Mouse (Mus musculus): ENCODE measurements around the gene Fbn1.

The Fbn1 gene

DNA sequence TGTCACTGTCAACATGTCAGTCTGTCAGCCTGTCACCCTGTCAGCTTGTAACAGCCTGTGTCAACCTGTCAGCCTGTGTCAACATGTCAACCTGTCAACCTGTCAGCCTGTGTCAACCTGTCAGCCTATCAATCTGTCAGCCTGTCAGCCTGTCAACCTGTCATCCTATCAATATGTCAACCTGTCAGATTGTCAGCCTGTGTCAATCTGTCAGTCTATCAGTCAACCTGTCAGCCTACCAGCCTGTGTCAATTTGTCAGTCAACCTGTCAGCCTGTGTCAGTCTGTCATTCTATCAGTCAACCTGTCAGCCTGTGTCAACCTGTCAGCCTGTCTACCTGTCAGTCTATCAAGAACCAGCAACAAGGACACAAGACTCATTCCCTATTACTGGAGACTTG lies 6.3 kb downstream of the Fbn1 start:
- DNase-seq (ENCODE audit: low read depth, low spot score): no peak

DNA sequence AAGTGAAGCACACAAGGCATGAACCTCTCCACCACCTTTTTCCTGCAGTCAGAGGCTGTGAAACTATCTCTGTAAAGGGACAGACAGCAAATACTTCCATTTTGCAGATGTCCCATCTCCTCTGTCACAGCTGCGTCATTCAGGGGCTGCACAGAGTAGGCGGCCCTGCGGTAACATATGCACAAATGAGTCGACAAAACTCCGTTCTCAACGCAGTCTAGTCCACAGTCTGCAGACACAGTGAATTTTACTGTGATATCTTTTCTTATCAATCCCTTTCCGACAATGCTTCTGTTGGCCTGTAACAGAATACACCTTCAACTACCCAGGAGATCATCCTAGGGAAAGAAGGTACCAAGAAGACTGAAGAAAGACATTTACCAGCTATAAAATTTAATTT lies 9.6 kb downstream of the Fbn1 start:
- DNase-seq (ENCODE audit: low read depth, low spot score): no peak

DNA sequence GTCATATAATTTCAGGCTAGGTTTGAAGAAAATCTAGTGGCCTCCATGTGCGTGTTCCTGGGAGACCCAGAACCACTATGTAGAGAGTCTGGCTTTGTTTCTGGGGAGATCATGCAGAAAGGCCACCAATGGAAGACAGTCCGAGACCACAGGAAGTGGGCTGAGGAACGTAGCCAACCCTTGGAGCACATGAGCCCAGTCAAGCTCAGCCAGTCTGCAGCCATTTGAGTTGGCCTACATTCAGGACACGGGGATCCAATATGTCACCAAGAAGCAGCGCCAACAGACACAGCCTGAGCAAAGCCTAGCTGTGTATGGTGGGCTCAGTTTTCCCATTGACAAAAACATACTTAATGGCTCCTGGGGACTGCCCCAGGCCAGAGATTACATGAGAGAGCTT lies 11.1 kb downstream of the Fbn1 start:
- DNase-seq (ENCODE audit: low read depth, low spot score): no peak

DNA sequence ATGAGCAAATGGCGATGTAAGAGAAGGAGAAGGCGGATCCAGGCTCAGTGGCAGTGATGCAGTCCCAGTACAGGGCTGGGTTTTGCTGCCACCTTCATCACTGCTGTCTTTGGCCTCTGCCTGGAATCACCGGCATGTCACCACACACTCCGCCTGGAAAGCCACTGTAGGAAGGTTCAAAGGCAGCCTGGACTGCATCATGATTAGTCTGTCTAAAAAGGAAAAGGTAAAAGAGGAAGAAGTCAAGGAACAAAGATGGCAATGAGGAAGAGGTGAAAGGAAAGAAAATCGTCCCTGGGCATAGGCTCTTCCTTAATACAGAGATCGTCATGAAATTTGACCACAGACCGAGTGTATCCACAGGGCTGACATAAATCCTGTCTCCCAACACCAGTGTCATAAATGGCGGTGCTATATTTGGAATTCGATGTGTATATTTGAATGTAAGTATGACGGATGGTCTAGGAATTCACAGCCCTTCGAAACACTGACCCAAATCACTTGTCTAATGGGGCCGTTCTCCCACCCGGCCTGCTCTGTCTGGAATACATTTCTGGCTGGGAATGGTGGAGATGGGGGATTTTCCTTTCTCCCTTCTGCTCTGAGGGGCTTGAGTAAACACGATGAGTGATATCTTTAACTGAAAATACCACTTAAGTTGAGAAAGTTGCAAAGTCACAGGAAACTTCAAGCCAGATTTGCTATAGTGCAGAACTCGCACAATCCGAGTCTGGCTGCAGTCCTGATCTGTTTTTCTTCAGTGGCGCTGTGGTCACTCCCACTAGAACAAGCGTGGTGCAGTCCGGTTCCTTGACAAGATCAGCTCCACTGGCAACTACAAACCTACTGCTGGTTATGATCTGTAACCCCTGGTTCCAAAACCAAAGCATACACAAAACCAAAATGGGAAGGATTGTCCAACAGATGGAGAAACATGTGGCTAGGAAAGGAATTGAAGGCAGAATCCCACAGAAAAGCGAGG lies 12.7 kb downstream of the Fbn1 start:
- DNase-seq (ENCODE audit: low read depth, low spot score): no peak

DNA sequence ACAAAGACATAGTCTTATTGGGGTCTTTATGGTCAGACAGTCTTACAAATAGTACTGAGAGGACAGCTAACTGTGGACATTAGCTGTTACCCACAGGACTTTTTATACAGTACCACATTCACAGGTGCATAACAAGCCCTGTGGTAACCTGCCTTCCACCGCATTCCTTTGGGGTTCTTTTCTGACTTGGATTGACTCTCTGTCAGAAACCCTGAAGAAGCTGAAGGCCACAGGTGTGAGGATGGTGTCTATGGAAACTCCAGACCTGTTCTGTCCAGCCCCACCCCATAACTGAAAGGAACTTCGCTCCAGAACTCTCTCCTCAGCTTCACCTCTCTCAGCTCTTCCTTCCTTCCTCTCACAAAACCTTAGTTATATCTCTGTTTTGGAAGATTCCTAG lies 13.5 kb downstream of the Fbn1 start:
- no peak for DNase-seq (ENCODE audit: low read depth, low spot score)

DNA sequence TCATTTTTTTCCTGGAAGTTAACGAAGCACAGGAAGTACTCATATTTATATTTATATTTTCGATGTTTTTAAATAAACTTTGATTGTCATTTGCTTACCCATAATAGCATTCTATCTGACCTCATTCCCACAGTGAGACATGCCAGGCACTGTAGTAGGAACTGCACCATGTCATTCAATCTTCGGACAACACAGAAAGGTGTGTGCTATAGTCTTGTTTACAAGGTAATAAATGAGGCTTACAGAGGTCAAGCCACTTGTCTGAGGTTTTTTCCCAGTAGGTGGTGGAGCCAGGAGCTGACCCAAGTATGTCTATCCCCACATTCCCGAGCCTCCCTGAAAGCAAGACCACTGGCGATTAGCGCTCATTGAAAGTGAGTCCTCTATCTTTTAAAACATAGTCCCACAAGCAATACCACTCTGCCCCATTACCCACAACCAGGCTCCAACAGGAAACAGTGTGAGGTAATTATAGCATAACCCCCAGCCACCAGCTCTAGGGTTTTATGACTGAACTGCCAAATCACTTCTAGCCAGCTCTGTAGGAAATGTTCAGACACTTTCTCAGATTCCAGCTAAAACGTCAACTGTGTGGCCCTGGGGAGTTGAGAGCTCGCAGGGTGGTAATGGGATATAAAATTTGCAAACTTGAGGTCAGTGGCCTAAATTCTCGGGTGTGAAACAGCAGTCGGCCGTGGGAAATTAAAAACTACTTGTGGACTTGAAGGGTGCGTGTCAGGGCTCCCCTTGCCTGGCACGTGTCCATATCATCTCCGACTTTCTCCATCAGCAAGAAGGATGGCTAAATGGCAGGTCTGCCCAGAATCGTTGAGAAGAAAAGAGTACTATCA lies 15.5 kb downstream of the Fbn1 start:
- DNase-seq (ENCODE audit: low read depth, low spot score): no peak

DNA sequence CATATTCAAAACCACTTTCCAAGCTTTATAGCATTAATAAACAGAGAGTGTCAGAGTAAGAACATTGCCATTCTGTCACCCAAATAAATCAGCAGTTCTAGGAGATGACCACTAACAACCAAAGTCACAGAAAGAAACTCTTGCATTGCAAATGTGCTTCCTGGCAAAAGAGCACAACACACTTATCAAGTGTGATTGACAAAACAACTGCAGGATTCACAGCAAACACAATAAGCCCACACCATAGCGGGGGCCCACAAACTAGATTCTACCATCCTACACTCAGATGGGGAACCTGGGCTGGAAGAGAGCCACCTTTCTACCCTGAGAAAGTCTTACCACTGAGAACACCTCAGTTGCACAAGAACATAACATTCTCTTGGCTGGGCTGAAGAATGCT lies 17.8 kb downstream of the Fbn1 start:
- DNase-seq (ENCODE audit: low read depth, low spot score): no peak

DNA sequence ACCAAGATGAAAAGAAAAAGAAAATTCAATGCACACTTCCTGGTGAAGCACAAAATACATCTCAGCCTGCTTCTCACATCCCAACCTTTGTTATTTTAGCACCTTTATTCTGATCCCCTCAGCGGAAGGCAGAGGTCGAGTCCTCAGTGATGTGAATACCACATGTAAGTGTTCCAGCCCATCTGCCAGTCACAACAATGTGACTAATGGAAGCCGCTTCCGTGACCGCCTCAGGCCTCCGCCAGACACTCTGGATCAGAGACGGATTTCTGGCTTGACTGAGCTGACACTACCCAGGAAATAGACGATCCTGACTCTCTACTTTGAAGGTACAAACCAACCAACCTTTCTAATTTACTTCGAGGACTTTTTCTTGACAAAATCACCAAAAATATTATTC lies 22.9 kb downstream of the Fbn1 start:
- DNase-seq (ENCODE audit: low read depth, low spot score): no peak

DNA sequence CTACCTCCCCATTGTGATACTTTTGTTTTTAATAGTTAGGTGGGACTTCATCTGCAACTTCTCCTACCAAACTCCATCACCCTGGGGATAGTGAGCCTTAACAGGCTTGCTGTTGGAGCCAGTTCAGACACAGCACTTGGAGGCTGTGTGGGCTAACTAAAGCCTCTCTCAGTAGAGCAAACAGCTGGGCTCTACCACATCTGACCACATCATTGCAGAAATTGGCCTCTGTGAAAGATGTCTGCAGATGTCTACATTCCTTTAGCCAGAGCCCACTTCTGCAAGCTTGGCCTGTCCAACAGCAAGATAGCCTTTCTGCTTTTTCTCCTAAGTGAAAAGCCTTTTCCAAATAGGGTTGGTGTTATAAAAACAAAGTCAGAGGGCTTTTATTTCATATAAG lies 23.6 kb downstream of the Fbn1 start:
- no peak for DNase-seq (ENCODE audit: low read depth, low spot score)

DNA sequence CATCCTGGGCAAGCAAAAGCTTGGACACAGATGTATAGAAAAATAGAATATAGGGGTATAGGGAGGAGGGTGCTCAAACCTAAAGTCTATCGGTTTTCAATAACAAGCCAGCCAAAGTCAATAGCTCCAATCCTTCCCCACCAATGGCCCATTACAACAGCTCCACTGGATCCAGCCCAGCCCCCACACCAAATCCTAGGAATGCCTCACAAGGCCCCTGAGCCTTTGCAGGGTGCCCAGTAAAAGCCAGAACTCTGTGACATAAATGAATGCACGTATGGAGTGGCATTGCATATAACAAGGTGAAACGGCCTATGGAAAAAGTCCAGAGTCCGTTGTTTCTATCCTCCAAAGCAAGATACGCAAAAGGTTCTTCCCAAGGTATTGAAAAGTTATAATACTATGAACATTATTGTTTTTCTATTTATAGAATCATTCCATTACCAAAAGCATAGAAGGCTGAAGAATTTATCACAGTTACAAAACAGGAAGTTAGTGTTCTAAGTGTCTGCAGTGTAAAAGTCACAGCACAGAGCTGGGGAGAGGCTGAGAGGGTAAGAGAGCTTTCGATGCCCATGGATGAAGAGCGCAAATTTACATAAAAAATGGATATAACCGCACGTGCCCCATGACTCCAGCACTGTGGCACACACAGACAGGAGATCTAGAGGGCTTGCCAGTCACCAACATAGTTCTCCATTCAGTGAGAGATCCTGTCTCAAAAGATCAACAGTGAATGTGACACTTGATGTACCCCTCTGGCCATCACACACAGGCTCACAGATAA lies 26.1 kb downstream of the Fbn1 start:
- no peak for DNase-seq (ENCODE audit: low read depth, low spot score)

DNA sequence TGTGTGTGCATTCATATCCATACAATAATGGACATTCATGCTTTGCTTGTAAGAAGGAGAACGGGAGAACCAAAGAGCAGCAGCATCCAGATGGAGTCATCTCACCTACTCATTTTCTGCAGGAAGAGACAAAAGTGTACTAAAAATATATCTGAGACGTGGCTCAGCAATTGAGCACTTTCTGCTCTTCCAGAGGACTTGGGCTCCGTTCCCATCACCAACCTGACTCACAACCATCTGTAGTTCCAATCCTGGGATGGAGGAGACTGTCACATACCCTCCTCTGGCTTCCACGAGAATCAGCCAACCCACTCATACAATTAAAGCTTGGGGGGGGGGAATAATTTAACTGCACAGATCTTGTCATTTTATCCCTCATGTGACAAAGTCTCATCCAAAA lies 26.7 kb downstream of the Fbn1 start:
- DNase-seq (ENCODE audit: low read depth, low spot score): no peak

DNA sequence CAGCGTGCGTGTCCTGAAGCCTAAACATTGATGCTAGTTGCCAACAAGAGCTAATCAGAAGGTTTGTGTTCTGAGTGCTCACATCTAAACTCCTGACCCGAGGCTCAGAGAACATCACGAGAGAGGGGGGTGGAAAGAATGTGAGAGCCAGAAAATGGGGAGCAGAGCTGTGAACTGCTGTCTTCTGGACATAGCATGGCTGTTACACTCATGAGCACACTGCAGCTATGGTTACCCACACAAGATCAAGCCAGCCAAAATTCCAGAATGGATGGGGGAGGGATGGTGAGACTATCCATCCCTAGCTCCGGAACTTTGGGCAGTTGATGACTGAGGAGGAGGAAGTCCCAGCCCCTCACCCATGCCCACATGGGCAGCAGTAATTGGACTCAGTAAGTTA lies 27.7 kb downstream of the Fbn1 start:
- DNase-seq (ENCODE audit: low read depth, low spot score): no peak

DNA sequence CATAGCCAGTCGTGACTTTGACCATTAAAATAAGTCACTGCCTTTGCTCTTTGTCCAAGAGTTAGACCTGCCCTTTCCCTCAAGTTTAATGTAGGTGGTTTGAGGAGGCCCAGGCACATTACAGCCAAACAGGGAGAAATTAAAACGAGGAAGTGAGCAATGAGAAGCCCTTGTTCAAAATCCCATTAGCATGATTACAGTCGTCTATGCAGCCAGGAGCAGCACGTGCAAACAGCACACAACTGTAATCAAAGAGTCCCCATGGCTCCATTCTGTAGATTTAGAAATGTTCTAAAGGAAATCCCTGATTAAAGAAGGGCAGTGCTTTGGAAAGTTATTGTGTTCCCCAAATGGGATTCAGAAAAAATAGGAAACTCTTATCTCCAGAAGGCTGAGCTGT lies 29.1 kb downstream of the Fbn1 start:
- no peak for DNase-seq (ENCODE audit: low read depth, low spot score)

DNA sequence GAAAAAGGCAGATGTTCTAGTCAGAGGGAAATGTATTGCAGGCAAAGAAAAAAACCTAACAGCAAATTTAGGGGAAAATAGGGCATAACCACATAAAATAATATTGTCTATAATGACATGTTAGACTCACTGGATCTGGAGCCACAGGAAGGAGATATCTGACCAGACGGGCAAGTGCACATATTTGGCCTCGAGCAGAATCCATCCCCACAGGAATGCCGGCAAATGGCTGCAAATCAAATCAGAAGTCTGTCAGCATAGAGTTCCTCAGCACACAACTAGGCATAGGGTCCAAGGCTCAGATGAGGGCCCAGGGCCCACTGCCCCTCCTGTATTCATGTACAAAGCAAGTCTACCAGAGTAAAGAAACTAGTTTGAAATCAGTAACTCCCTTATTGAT lies 30.4 kb downstream of the Fbn1 start:
- no peak for DNase-seq (ENCODE audit: low read depth, low spot score)

DNA sequence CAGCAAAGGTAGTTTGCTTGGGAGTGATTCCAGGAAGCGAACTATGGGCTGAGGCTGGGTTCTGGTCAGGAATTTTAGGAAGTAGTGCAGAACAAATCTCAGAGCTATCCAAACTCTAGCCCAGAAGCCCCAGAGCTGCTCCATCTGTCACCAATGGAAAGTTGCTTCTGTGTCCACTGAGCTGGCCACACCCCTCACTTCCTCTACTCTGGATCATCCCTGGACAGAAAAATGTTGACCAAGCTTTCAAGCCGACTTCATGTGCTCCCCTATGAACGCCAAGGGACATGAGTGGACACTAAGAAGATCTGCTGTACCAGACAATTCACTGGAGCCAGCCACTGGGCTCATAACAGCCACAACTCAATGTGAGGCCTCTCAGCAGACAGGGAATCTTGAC lies 31.6 kb downstream of the Fbn1 start:
- no peak for DNase-seq (ENCODE audit: low read depth, low spot score)

DNA sequence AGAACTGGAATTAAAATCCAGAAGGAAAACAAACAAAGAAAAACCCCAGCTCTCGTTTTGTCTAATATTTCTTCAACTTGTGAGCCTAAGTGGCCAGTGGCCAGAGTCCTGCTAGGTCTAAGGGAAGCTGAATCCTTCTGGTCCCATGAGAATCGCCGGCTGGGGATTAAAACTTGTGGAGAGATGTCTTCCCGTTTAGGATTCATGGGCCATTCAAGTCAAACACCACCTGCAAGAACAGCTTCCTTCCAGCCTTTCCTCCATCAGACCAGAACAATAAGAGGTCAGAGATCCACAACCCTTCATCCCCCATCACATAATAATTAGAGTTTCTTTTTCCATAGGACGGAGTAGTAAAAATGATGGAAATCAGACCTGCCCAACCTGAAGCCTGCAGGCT lies 33.1 kb downstream of the Fbn1 start:
- DNase-seq (ENCODE audit: low read depth, low spot score): no peak

DNA sequence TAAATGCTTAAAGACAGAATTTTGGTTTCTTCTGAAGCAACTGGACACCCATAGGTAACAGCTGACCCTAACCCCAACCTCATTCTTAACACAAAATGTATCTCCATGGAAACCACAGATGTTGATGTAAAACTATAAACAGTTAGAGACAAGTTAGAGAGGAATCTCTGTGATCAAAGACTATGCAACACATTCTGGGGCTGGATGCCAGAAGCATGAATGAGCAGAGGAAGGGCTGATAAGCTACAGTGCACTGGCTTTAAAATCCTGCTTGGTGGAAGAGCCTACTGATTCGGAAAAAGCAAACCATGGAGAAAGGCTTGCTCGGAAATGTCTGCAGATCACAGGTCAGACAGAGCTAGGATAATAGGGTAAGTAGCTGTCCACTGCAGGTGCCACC lies 34.6 kb downstream of the Fbn1 start:
- no peak for DNase-seq (ENCODE audit: low read depth, low spot score)

DNA sequence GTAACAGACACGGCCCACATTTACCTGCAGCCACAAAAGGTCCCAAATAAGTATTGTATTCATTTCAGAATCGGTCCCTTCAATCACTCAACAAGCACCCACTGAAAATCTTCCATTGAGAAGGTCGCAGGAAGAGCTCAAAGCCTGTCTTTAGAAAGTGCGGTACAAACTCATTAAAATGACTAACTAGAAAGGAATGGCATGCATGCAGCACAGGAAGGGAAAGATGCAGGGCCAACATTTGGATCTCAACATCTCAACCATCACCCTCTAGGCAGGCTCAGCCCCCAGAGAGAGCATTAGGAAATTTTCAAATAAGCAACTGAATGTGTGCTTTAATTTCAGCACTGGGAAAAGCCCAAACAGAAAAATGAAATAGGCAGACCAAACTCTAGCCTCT lies 36.1 kb downstream of the Fbn1 start:
- no peak for DNase-seq (ENCODE audit: low read depth, low spot score)

DNA sequence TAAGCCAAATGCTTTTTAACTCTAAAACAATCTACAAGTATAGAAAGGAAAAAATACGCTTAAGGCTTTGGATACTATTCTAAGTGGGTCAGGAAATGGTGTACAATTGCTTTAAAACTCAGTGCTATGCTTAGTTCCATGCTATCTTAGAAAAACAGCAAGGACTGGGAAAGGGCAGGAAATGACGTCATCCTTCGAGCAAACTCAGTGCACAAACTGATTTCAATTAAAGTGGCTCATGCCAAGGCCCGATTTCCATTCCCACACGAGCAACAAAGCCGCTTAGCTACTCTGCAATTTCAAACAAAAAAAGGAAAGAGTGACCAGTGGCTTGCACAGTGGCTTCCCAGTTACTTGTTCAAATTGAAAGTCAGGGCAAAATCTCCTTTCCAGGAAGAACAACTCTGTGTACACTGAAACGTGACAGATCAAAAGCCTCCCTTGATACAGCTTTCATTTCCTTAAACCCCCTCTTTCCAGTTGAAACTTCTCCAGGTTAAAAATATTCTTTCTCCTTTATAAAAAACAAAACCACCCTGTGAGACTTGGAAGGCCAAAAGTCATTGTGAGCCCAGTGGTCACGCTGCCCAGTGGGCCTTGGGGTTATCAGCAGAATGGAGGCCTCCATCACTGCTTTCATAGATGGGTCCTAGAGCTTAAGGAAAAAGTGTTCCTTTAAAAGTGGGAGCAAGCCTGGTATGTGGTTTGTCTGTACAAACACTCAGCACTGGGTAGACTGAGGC lies 37.1 kb downstream of the Fbn1 start:
- peak; percentile 8 for DNase-seq (ENCODE audit: low read depth, low spot score)

DNA sequence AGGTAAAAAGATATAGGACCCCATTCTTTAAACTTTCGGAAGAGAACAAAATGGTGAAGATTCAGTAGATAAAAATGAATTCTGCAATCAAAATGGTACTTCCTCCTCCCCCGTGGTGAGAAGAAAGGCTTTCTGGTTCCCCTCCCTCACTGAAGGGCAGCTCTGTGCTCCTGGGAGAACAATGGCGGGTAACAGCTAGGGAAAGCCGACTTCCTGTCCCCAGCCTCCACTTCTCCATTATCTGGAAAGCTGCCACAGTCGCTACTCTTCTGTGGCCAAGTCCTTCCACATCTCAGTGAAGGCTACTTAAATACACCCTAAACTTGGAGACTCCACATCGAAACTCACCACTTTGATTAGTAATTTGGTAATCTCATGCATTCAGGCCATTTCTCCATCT lies 43.8 kb downstream of the Fbn1 start:
- DNase-seq (ENCODE audit: low read depth, low spot score): no peak

DNA sequence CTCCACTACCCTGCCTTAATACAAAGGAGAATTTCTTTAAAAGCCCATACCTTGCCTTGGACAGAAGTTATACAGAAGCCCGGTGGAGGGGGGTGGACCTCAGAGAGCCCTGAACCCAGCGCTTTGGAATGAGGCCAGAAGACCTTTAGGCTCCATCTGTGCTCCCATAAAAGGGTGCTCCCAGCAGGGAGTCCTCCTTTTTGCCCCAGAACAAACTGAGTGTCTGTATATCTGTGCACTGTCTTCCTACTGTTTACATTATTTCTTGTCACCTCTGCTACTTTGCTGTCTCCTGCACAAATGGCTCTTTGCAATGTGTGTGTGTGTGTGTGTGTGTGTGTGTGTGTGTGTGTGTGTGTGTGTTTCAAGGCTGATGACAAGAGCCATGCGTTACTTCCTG lies 48.7 kb downstream of the Fbn1 start:
- no peak for DNase-seq (ENCODE audit: low read depth, low spot score)
